Mouse (Mus musculus): ENCODE data around the gene Rbfox3. TPM values are rescaled to one million over a fixed set of nuclear protein-coding genes. Genes with fewer than 3 reads are reported as not detected.

The Rbfox3 gene
- total and polyA plus RNA-seq, 3 experiments: not detected

GRCm38 (mm10) chr11:118679736-118680410 is 231.5 kb downstream of the Rbfox3 start:
- Histone ChIP-seq H3K27ac (ENCODE audit: insufficient read depth, low read depth) (no peak overlapping the region), H3K9ac (ENCODE audit: insufficient read depth, low read depth) (no peak overlapping the region), H3K9me3 (replicated peaks; ENCODE audit: low read length) (no peaks in the 10 kb centered on the region), H3K4me1 (ENCODE audit: control insufficient read depth in 1 of 2, insufficient read depth in 2 of 2) (no peaks in the 10 kb centered on the region), H3K27me3 (replicated peaks) (peaks cover 88% of the 10 kb centered on the region), H3K4me2 (ENCODE audit: insufficient read depth, low read depth, poor library complexity, severe bottlenecking) (no peak overlapping the region), H3K4me3 (replicated peaks in 1 of 3; ENCODE audit: low read depth in 2 of 3, low read length in 2 of 3, poor library complexity in 1 of 3) (no peak overlapping the region), H3K79me2 (replicated peaks; ENCODE audit: control insufficient read depth, extremely low read depth, insufficient read depth, poor library complexity, severe bottlenecking) (no peaks in the 10 kb centered on the region), H3K36me3 (replicated peaks in 1 of 2; ENCODE audit: control insufficient read depth in 1 of 2, insufficient read depth in 1 of 2, low read length in 1 of 2) (no peaks in the 10 kb centered on the region)
- in situ Hi-C loops (cut with MboI; ENCODE audit: low pct_ligation_motif_present, low pct_unique_long_range_greater_than_20kb, low sequenced_read_pairs) (no loop called here), dilution Hi-C loops (cut with MboI; ENCODE audit: extremely low pct_ligation_motif_present, extremely low pct_unique_long_range_greater_than_20kb, low sequenced_read_pairs) (no loop called here)
- DNase-seq (ENCODE audit: extremely low read depth): no peak
- TF ChIP-seq ZMIZ1 (IDR thresholded peaks at IDR 0.05; ENCODE audit: low read depth, low read length): no peak
- no peak for TF ChIP-seq POLR2AphosphoS2 (IDR thresholded peaks at IDR 0.05; ENCODE audit: low read depth, low read length)
- TF ChIP-seq TBP (conservative IDR thresholded peaks at IDR 0.05; ENCODE audit: low read depth, low read length): no peak
- no peak for TF ChIP-seq ZNF384 (IDR thresholded peaks at IDR 0.05; ENCODE audit: low read depth, low read length)
- TF ChIP-seq HCFC1 (IDR thresholded peaks at IDR 0.05; ENCODE audit: low read depth, low read length): no peak
- no peak for TF ChIP-seq KAT2A (IDR thresholded peaks at IDR 0.05; ENCODE audit: insufficient replicate concordance, low read length)
- TF ChIP-seq CHD1 (IDR thresholded peaks at IDR 0.05; ENCODE audit: low read depth, low read length): no peak
- no peak for TF ChIP-seq USF2 (conservative IDR thresholded peaks at IDR 0.05; ENCODE audit: low read depth, low read length)
- TF ChIP-seq SIN3A (IDR thresholded peaks at IDR 0.05; ENCODE audit: low read length): no peak

- in situ Hi-C loops (cut with MboI; ENCODE audit: low pct_ligation_motif_present, low pct_unique_long_range_greater_than_20kb, low sequenced_read_pairs): no loop called here
- TF ChIP-seq UBTF (IDR thresholded peaks at IDR 0.05; ENCODE audit: low read depth, low read length): no peak
- Histone ChIP-seq H3K36me3 (replicated peaks in 1 of 2; ENCODE audit: control insufficient read depth in 1 of 2, insufficient read depth in 1 of 2, low read length in 1 of 2) (no peaks in the 10 kb centered on the region), H3K4me2 (ENCODE audit: insufficient read depth, low read depth, poor library complexity, severe bottlenecking) (no peak overlapping the region), H3K4me3 (replicated peaks in 1 of 3; ENCODE audit: low read depth in 2 of 3, low read length in 2 of 3, poor library complexity in 1 of 3) (no peak overlapping the region), H3K9me3 (replicated peaks; ENCODE audit: low read length) (no peaks in the 10 kb centered on the region), H3K4me1 (ENCODE audit: control insufficient read depth in 1 of 2, insufficient read depth in 2 of 2) (no peaks in the 10 kb centered on the region), H3K27ac (ENCODE audit: insufficient read depth, low read depth) (no peak overlapping the region), H3K9ac (ENCODE audit: insufficient read depth, low read depth) (no peak overlapping the region), H3K79me2 (replicated peaks; ENCODE audit: control insufficient read depth, extremely low read depth, insufficient read depth, poor library complexity, severe bottlenecking) (no peaks in the 10 kb centered on the region), H3K27me3 (replicated peaks) (peaks cover 92% of the 10 kb centered on the region)
- dilution Hi-C loops (cut with MboI; ENCODE audit: extremely low pct_ligation_motif_present, extremely low pct_unique_long_range_greater_than_20kb, low sequenced_read_pairs): no loop called here
- DNase-seq (ENCODE audit: extremely low read depth): no peak
Observed at GRCm38 (mm10) chr11:118678515-118679104, 232.8 kb downstream of the Rbfox3 start.

- dilution Hi-C loops (cut with MboI; ENCODE audit: extremely low pct_ligation_motif_present, extremely low pct_unique_long_range_greater_than_20kb, low sequenced_read_pairs): no loop called here
Observed at GRCm38 (mm10) chr11:118677277-118677676, 234.1 kb downstream of the Rbfox3 start.

More at GRCm38 (mm10) chr11:118677277-118677676, 234.1 kb downstream of the Rbfox3 start:
- Histone ChIP-seq H3K4me3 (replicated peaks in 1 of 3; ENCODE audit: low read depth in 2 of 3, low read length in 2 of 3, poor library complexity in 1 of 3) (no peak overlapping the region), H3K27me3 (replicated peaks) (peaks cover 95% of the 10 kb centered on the region), H3K4me2 (ENCODE audit: insufficient read depth, low read depth, poor library complexity, severe bottlenecking) (no peak overlapping the region), H3K27ac (ENCODE audit: insufficient read depth, low read depth) (no peak overlapping the region), H3K9me3 (replicated peaks; ENCODE audit: low read length) (no peaks in the 10 kb centered on the region), H3K79me2 (replicated peaks; ENCODE audit: control insufficient read depth, extremely low read depth, insufficient read depth, poor library complexity, severe bottlenecking) (no peaks in the 10 kb centered on the region), H3K9ac (ENCODE audit: insufficient read depth, low read depth) (no peak overlapping the region), H3K36me3 (replicated peaks in 1 of 2; ENCODE audit: control insufficient read depth in 1 of 2, insufficient read depth in 1 of 2, low read length in 1 of 2) (no peaks in the 10 kb centered on the region), H3K4me1 (ENCODE audit: control insufficient read depth in 1 of 2, insufficient read depth in 2 of 2) (no peaks in the 10 kb centered on the region)
- no peak for DNase-seq (ENCODE audit: extremely low read depth)
- TF ChIP-seq GABPA (IDR thresholded peaks at IDR 0.05; ENCODE audit: insufficient replicate concordance, low read depth, low read length) (no peak), ZKSCAN1 (IDR thresholded peaks at IDR 0.05; ENCODE audit: borderline replicate concordance, low read depth, low read length) (no peak), CTCF (conservative IDR thresholded peaks at IDR 0.05 in 1 of 2, IDR thresholded peaks at IDR 0.05 in 1 of 2; ENCODE audit: low read depth in 2 of 2, low read length in 2 of 2) (no peak), RAD21 (IDR thresholded peaks at IDR 0.05; ENCODE audit: low read depth, low read length) (no peak), KAT2A (IDR thresholded peaks at IDR 0.05; ENCODE audit: insufficient replicate concordance, low read length) (no peak)
- in situ Hi-C loops (cut with MboI; ENCODE audit: low pct_ligation_motif_present, low pct_unique_long_range_greater_than_20kb, low sequenced_read_pairs): no loop called here

All from CH12.LX (cell line).